Mouse (Mus musculus): ENCODE data around the gene Lgalsl. TPM values are rescaled to one million over a fixed set of nuclear protein-coding genes. Genes with fewer than 3 reads are reported as not detected.
A peak's percentile ranks its signal among the peaks of the same experiment; 100 is the strongest.

Gene Lgalsl
- total and polyA plus RNA-seq, 3 experiments: 11.9 to 21.1 TPM; not detected in 1

DNA sequence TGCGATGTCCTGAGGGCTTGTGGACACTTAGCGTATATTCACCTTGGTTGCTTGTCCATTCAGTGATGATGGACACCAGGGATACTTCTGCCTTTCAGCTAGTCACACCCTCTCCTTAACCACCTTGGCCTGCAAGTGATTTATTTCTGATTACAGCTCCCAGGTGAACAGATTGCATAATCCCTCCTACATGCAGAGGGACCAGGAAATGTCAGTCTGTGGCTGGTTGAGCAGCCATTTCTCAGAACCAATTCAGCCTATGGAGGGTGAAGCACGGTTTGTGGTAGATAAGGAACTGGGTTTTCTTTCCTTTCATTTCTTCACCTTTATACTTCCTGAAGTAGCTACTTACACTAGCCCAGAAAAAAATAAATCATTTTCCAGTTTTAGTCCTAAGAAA, 34.6 kb upstream of the Lgalsl start:
- no peaks in the 10 kb centered on the region for H3K79me2 ChIP-seq (ENCODE audit: control insufficient read depth, insufficient read depth, low read length, poor library complexity)
- H3K9ac ChIP-seq (ENCODE audit: control insufficient read depth, low read depth, low read length, poor library complexity, severe bottlenecking): no peak overlapping the region
- H3K4me3 ChIP-seq (ENCODE audit: control insufficient read depth in 1 of 2, insufficient read depth in 1 of 2, low read depth in 2 of 2, low read length in 2 of 2): no peak overlapping the region
- H3K4me1 ChIP-seq (ENCODE audit: control insufficient read depth in 1 of 2, insufficient read depth in 2 of 2, low read length in 2 of 2): peaks cover 7 to 23% of the 10 kb centered on the region in 2 experiments
- H3K27ac ChIP-seq (ENCODE audit: control insufficient read depth, low read depth, low read length): no peak overlapping the region
- no peaks in the 10 kb centered on the region for H3K9me3 ChIP-seq (replicated peaks; ENCODE audit: insufficient read depth, low read length)
- no peaks in the 10 kb centered on the region for H3K27me3 ChIP-seq (ENCODE audit: control insufficient read depth in 1 of 2, insufficient read depth in 2 of 2, low read length in 2 of 2)
- peaks cover 0 to 19% of the 10 kb centered on the region in 2 experiments; a peak in 2 of 4 replicates for H3K36me3 ChIP-seq (ENCODE audit: control insufficient read depth in 1 of 2, insufficient read depth in 2 of 2, low read length in 2 of 2)
- no peak for TF ChIP-seq NELFE (IDR thresholded peaks at IDR 0.05; ENCODE audit: low read depth, low read length)
- DNase-seq (ENCODE audit: low read depth, low spot score): peak; percentile 14

DNA sequence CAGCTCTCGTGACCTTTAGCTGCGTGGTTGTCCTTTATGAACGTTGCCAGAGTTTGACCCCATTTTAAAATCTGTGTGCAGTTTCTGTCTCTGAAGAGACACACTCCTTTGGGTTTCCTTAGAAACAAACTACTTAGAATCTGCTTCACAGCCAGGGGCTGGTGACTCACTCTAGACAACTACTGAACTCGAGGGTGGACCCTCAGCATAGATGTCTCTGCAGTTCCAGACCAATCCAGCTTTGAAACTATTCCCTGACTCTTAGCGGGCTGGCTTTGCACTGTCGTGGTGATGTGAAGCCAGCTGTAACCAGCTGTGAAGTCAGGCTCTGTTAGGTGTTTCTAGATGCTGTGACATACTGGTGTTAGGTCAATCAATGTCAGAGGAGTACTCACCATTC, 33.8 kb upstream of the Lgalsl start:
- no peaks in the 10 kb centered on the region for H3K79me2 ChIP-seq (ENCODE audit: control insufficient read depth, insufficient read depth, low read length, poor library complexity)
- no peak overlapping the region for H3K9ac ChIP-seq (ENCODE audit: control insufficient read depth, low read depth, low read length, poor library complexity, severe bottlenecking)
- H3K4me3 ChIP-seq (ENCODE audit: control insufficient read depth in 1 of 2, insufficient read depth in 1 of 2, low read depth in 2 of 2, low read length in 2 of 2): no peak overlapping the region
- H3K27ac ChIP-seq (ENCODE audit: control insufficient read depth, low read depth, low read length): no peak overlapping the region
- H3K27me3 ChIP-seq (ENCODE audit: control insufficient read depth in 1 of 2, insufficient read depth in 2 of 2, low read length in 2 of 2): no peaks in the 10 kb centered on the region
- peaks cover 0 to 13% of the 10 kb centered on the region in 2 experiments; a peak in 2 of 4 replicates for H3K36me3 ChIP-seq (ENCODE audit: control insufficient read depth in 1 of 2, insufficient read depth in 2 of 2, low read length in 2 of 2)
- no peak for DNase-seq (ENCODE audit: low read depth, low spot score)
- H3K4me1 ChIP-seq (ENCODE audit: control insufficient read depth in 1 of 2, insufficient read depth in 2 of 2, low read length in 2 of 2): peaks cover 3 to 15% of the 10 kb centered on the region in 2 experiments; a peak in 3 of 4 replicates
- H3K9me3 ChIP-seq (replicated peaks; ENCODE audit: insufficient read depth, low read length): no peaks in the 10 kb centered on the region
- TF ChIP-seq HCFC1 (IDR thresholded peaks at IDR 0.05; ENCODE audit: low read depth, low read length) (no peak), NELFE (IDR thresholded peaks at IDR 0.05; ENCODE audit: low read depth, low read length) (no peak), KAT2A (conservative IDR thresholded peaks at IDR 0.05; ENCODE audit: low read depth, low read length) (no peak), POLR2AphosphoS2 (IDR thresholded peaks at IDR 0.05; ENCODE audit: low read length) (no peak)

DNA sequence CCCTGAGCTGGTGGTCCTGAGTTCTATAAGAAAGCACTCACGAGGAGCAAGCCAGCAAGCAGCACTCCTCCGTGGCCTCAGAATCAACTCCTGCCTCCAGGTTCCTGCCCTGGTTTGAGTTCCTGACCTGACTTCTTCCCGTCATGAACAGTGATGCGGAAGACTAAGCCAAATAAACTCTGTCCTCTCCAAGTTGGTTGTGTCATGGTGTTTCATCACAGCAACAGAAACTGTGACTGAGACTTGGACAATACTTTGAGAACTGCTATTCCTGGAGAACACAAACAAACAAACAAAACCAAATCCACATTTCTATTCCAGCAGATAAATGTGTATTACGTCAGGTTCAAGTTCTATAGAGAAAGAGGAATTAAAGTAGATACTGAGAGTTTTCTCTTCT, 31.2 kb upstream of the Lgalsl start:
- TF ChIP-seq MXI1 (IDR thresholded peaks at IDR 0.05; ENCODE audit: low read depth, low read length) (no peak), SIN3A (IDR thresholded peaks at IDR 0.05; ENCODE audit: low read length) (no peak), ETS1 (IDR thresholded peaks at IDR 0.05; ENCODE audit: low read depth, low read length) (no peak), MAX (IDR thresholded peaks at IDR 0.05; ENCODE audit: low read length) (no peak), MYC (IDR thresholded peaks at IDR 0.05; ENCODE audit: low read depth, low read length) (no peak), RAD21 (IDR thresholded peaks at IDR 0.05; ENCODE audit: low read depth, low read length) (no peak), EP300 (IDR thresholded peaks at IDR 0.05; ENCODE audit: low read depth in 1 of 2, low read length in 2 of 2) (no peak), ELF1 (IDR thresholded peaks at IDR 0.05; ENCODE audit: low read depth, low read length) (no peak), MYB (IDR thresholded peaks at IDR 0.05; ENCODE audit: low read depth, low read length) (no peak)
- Histone ChIP-seq H3K9ac (ENCODE audit: control insufficient read depth, low read depth, low read length, poor library complexity, severe bottlenecking) (no peak overlapping the region), H3K79me2 (ENCODE audit: control insufficient read depth, insufficient read depth, low read length, poor library complexity) (no peaks in the 10 kb centered on the region), H3K36me3 (ENCODE audit: control insufficient read depth in 1 of 2, insufficient read depth in 2 of 2, low read length in 2 of 2) (no peaks in the 10 kb centered on the region), H3K9me3 (replicated peaks; ENCODE audit: insufficient read depth, low read length) (no peaks in the 10 kb centered on the region), H3K27me3 (ENCODE audit: control insufficient read depth in 1 of 2, insufficient read depth in 2 of 2, low read length in 2 of 2) (peaks cover 0 to 2% of the 10 kb centered on the region in 2 experiments; a peak in 1 of 4 replicates), H3K27ac (ENCODE audit: control insufficient read depth, low read depth, low read length) (no peak overlapping the region), H3K4me1 (ENCODE audit: control insufficient read depth in 1 of 2, insufficient read depth in 2 of 2, low read length in 2 of 2) (no peaks in the 10 kb centered on the region; a peak in 1 of 4 replicates), H3K4me3 (ENCODE audit: control insufficient read depth in 1 of 2, insufficient read depth in 1 of 2, low read depth in 2 of 2, low read length in 2 of 2) (no peak overlapping the region)
- DNase-seq (ENCODE audit: low read depth, low spot score): no peak

Measured in MEL (cell line).